Mouse (Mus musculus): ENCODE results near the gene Tex44. TPM values are rescaled to one million over a fixed set of nuclear protein-coding genes. Genes with fewer than 3 reads are reported as not detected.

Gene Tex44
- total RNA-seq, 2 experiments from 2014 or later = not detected

Other genes with a start within 250 kb of the Tex44 start
- gene B3gnt7, start 123.5 kb upstream of the Tex44 start, total RNA-seq (2014; fragmentation: Nextera tagmentation) = 1.0 and 3.9 TPM in 2 replicates
- 0.30 and 0.98 TPM in 2 replicates for gene B3gnt7, start 123.5 kb upstream of the Tex44 start, total RNA-seq (2017)
- 715 and 728 TPM in 2 replicates for gene Ncl, start 66.9 kb upstream of the Tex44 start, total RNA-seq (2014; fragmentation: Nextera tagmentation)
- 917 and 958 TPM in 2 replicates for gene Ncl, start 66.9 kb upstream of the Tex44 start, total RNA-seq (2017)
- not detected in 2 replicates for gene Nmur1, start 101 bp upstream of the Tex44 start, total RNA-seq (2014; fragmentation: Nextera tagmentation)
- not detected in 2 replicates for gene Nmur1, start 101 bp upstream of the Tex44 start, total RNA-seq (2017)
- gene Ptma, start 100.4 kb downstream of the Tex44 start, total RNA-seq (2014; fragmentation: Nextera tagmentation) = 3,814 and 3,953 TPM in 2 replicates
- gene Ptma, start 100.4 kb downstream of the Tex44 start, total RNA-seq (2017) = 7,771 and 8,789 TPM in 2 replicates
- gene Pde6d, start 156.3 kb downstream of the Tex44 start, total RNA-seq (2014; fragmentation: Nextera tagmentation) = 57.7 and 68.0 TPM in 2 replicates
- gene Pde6d, start 156.3 kb downstream of the Tex44 start, total RNA-seq (2017) = 32.0 and 33.0 TPM in 2 replicates
- 22.1 and 29.3 TPM in 2 replicates for gene Cops7b, start 156.6 kb downstream of the Tex44 start, total RNA-seq (2014; fragmentation: Nextera tagmentation)
- 19.9 and 24.2 TPM in 2 replicates for gene Cops7b, start 156.6 kb downstream of the Tex44 start, total RNA-seq (2017)
- gene Nppc, start 244.2 kb downstream of the Tex44 start, total RNA-seq (2014; fragmentation: Nextera tagmentation) = not detected in 2 replicates
- gene Nppc, start 244.2 kb downstream of the Tex44 start, total RNA-seq (2017) = not detected in 2 replicates

All from granulocyte monocyte progenitor cell, adult 5-6 weeks (primary cell).